Mouse (Mus musculus): ENCODE results near the gene Cops4. TPM values are rescaled to one million over a fixed set of nuclear protein-coding genes. Genes with fewer than 3 reads are reported as not detected.

The Cops4 gene
- polyA plus RNA-seq, 1 experiment, result 132 TPM

- no peaks in the 10 kb centered on the region for H3K36me3 ChIP-seq (ENCODE audit: control insufficient read depth, insufficient read depth, low read length)
- peaks cover 4% of the 10 kb centered on the region for H3K4me1 ChIP-seq (ENCODE audit: control insufficient read depth, insufficient read depth, low read length)
- no peak for TF ChIP-seq CTCF (IDR thresholded peaks at IDR 0.05; ENCODE audit: control insufficient read depth, insufficient read depth, insufficient replicate concordance, low read depth, low read length)
- H3K27me3 ChIP-seq (ENCODE audit: control insufficient read depth, insufficient read depth, low read length), result no peaks in the 10 kb centered on the region
- no peak overlapping the region for H3K27ac ChIP-seq (ENCODE audit: control insufficient read depth, insufficient read depth, low read depth, low read length)
- H3K4me3 ChIP-seq (ENCODE audit: control insufficient read depth, low read depth, low read length), result no peak overlapping the region
Measured at GRCm38 (mm10) chr5:100574771-100575170, 56.7 kb downstream of the Cops4 start.

GRCm38 (mm10) chr5:100578863-100579411 lies 60.8 kb downstream of the Cops4 start:
- TF ChIP-seq POLR2A (IDR thresholded peaks at IDR 0.05; ENCODE audit: control insufficient read depth, low read depth, low read length) (no peak), CTCF (IDR thresholded peaks at IDR 0.05; ENCODE audit: control insufficient read depth, insufficient read depth, insufficient replicate concordance, low read depth, low read length) (no peak)

GRCm38 (mm10) chr5:100581622-100582434 lies 63.7 kb downstream of the Cops4 start:
- Histone ChIP-seq H3K4me1 (ENCODE audit: control insufficient read depth, insufficient read depth, low read length) (no peaks in the 10 kb centered on the region), H3K36me3 (ENCODE audit: control insufficient read depth, insufficient read depth, low read length) (no peaks in the 10 kb centered on the region), H3K27me3 (ENCODE audit: control insufficient read depth, insufficient read depth, low read length) (no peaks in the 10 kb centered on the region), H3K4me3 (ENCODE audit: control insufficient read depth, low read depth, low read length) (no peak overlapping the region), H3K27ac (ENCODE audit: control insufficient read depth, insufficient read depth, low read depth, low read length) (no peak overlapping the region)
- no peak for TF ChIP-seq CTCF (IDR thresholded peaks at IDR 0.05; ENCODE audit: control insufficient read depth, insufficient read depth, insufficient replicate concordance, low read depth, low read length)
- TF ChIP-seq POLR2A (IDR thresholded peaks at IDR 0.05; ENCODE audit: control insufficient read depth, low read depth, low read length), result no peak

More at GRCm38 (mm10) chr5:100578863-100579411, 60.8 kb downstream of the Cops4 start:
- Histone ChIP-seq H3K4me3 (ENCODE audit: control insufficient read depth, low read depth, low read length) (no peak overlapping the region), H3K27ac (ENCODE audit: control insufficient read depth, insufficient read depth, low read depth, low read length) (no peak overlapping the region), H3K4me1 (ENCODE audit: control insufficient read depth, insufficient read depth, low read length) (no peaks in the 10 kb centered on the region), H3K36me3 (ENCODE audit: control insufficient read depth, insufficient read depth, low read length) (no peaks in the 10 kb centered on the region), H3K27me3 (ENCODE audit: control insufficient read depth, insufficient read depth, low read length) (no peaks in the 10 kb centered on the region)

- no peak overlapping the region for H3K27ac ChIP-seq (ENCODE audit: control insufficient read depth, insufficient read depth, low read depth, low read length)
- no peaks in the 10 kb centered on the region for H3K27me3 ChIP-seq (ENCODE audit: control insufficient read depth, insufficient read depth, low read length)
- H3K4me3 ChIP-seq (ENCODE audit: control insufficient read depth, low read depth, low read length), result no peak overlapping the region
- TF ChIP-seq CTCF (IDR thresholded peaks at IDR 0.05; ENCODE audit: control insufficient read depth, insufficient read depth, insufficient replicate concordance, low read depth, low read length), result no peak
- no peak for TF ChIP-seq POLR2A (IDR thresholded peaks at IDR 0.05; ENCODE audit: control insufficient read depth, low read depth, low read length)
- H3K36me3 ChIP-seq (ENCODE audit: control insufficient read depth, insufficient read depth, low read length), result no peaks in the 10 kb centered on the region
- no peaks in the 10 kb centered on the region for H3K4me1 ChIP-seq (ENCODE audit: control insufficient read depth, insufficient read depth, low read length)
Measured at GRCm38 (mm10) chr5:100582435-100582826, 64.3 kb downstream of the Cops4 start.

GRCm38 (mm10) chr5:100583066-100583465 lies 65.0 kb downstream of the Cops4 start:
- H3K36me3 ChIP-seq (ENCODE audit: control insufficient read depth, insufficient read depth, low read length), result no peaks in the 10 kb centered on the region
- H3K27ac ChIP-seq (ENCODE audit: control insufficient read depth, insufficient read depth, low read depth, low read length), result no peak overlapping the region
- no peak for TF ChIP-seq CTCF (IDR thresholded peaks at IDR 0.05; ENCODE audit: control insufficient read depth, insufficient read depth, insufficient replicate concordance, low read depth, low read length)
- no peak for TF ChIP-seq POLR2A (IDR thresholded peaks at IDR 0.05; ENCODE audit: control insufficient read depth, low read depth, low read length)
- no peaks in the 10 kb centered on the region for H3K4me1 ChIP-seq (ENCODE audit: control insufficient read depth, insufficient read depth, low read length)
- no peak overlapping the region for H3K4me3 ChIP-seq (ENCODE audit: control insufficient read depth, low read depth, low read length)
- H3K27me3 ChIP-seq (ENCODE audit: control insufficient read depth, insufficient read depth, low read length), result no peaks in the 10 kb centered on the region

- Histone ChIP-seq H3K27ac (ENCODE audit: control insufficient read depth, insufficient read depth, low read depth, low read length) (no peak overlapping the region), H3K27me3 (ENCODE audit: control insufficient read depth, insufficient read depth, low read length) (no peaks in the 10 kb centered on the region), H3K4me1 (ENCODE audit: control insufficient read depth, insufficient read depth, low read length) (no peaks in the 10 kb centered on the region), H3K36me3 (ENCODE audit: control insufficient read depth, insufficient read depth, low read length) (no peaks in the 10 kb centered on the region), H3K4me3 (ENCODE audit: control insufficient read depth, low read depth, low read length) (no peak overlapping the region)
- TF ChIP-seq POLR2A (IDR thresholded peaks at IDR 0.05; ENCODE audit: control insufficient read depth, low read depth, low read length) (no peak), CTCF (IDR thresholded peaks at IDR 0.05; ENCODE audit: control insufficient read depth, insufficient read depth, insufficient replicate concordance, low read depth, low read length) (no peak)
Measured at GRCm38 (mm10) chr5:100585206-100585644, 67.1 kb downstream of the Cops4 start.

- Histone ChIP-seq H3K27me3 (ENCODE audit: control insufficient read depth, insufficient read depth, low read length) (no peaks in the 10 kb centered on the region), H3K4me3 (ENCODE audit: control insufficient read depth, low read depth, low read length) (no peak overlapping the region), H3K27ac (ENCODE audit: control insufficient read depth, insufficient read depth, low read depth, low read length) (no peak overlapping the region), H3K4me1 (ENCODE audit: control insufficient read depth, insufficient read depth, low read length) (no peaks in the 10 kb centered on the region), H3K36me3 (ENCODE audit: control insufficient read depth, insufficient read depth, low read length) (no peaks in the 10 kb centered on the region)
- TF ChIP-seq POLR2A (IDR thresholded peaks at IDR 0.05; ENCODE audit: control insufficient read depth, low read depth, low read length) (no peak), CTCF (IDR thresholded peaks at IDR 0.05; ENCODE audit: control insufficient read depth, insufficient read depth, insufficient replicate concordance, low read depth, low read length) (no peak)
Measured at GRCm38 (mm10) chr5:100585657-100586056, 67.5 kb downstream of the Cops4 start.
